Comparison of ENCODE assay signal across 9 mouse cellular contexts in genomic region chr2:180805966-180806365, GRCm38 (mm10). TPM values are rescaled to one million over a fixed set of nuclear protein-coding genes. Genes with fewer than 3 reads are reported as not detected.
A peak's percentile ranks its signal among the peaks of the same experiment; 100 is the strongest.
DNase-seq lines count a peak whose midpoint lies in the region; ATAC-seq and TF ChIP-seq lines count a peak whose summit lies in the region.
"Had no signal": no experiment of that assay in that cellular context is flagged by ENCODE, and none has a peak within 500 bp of the region (broad histone marks: within the 10 kb centered on the region; RNA-seq: fewer than 3 reads in every experiment).

No protein-coding gene starts in this region.

- TF ChIP-seq POLR2A in lung, adult 2 months (IDR thresholded peaks at IDR 0.05; ENCODE audit: borderline replicate concordance, extremely low read depth, low read depth, low read length): no peak

- TF ChIP-seq CTCF in liver, embryonic 14.5 days (IDR thresholded peaks at IDR 0.05; ENCODE audit: low read depth): peak; percentile 50
- TF ChIP-seq CTCF in lung, adult 2 months (IDR thresholded peaks at IDR 0.05; ENCODE audit: insufficient read depth, low read length): no peak

- H3K9ac ChIP-seq in liver, embryonic 14.5 days (replicated peaks): no peak overlapping the region
- no peak overlapping the region for H3K9ac ChIP-seq in liver, embryonic 12.5 days
- H3K9ac ChIP-seq in hindbrain, embryonic 11.5 days (ENCODE audit: low read depth, low read length): no peak overlapping the region
- H3K9ac ChIP-seq in midbrain, embryonic 12.5 days (replicated peaks): no peak overlapping the region

- no peaks in the 10 kb centered on the region for H3K27me3 ChIP-seq in liver, embryonic 14.5 days (ENCODE audit: control insufficient read depth, insufficient read depth, low read length)
- H3K27me3 ChIP-seq in liver, embryonic 12.5 days (replicated peaks): no peaks in the 10 kb centered on the region
- H3K27me3 ChIP-seq in hindbrain, embryonic 11.5 days (ENCODE audit: control insufficient read depth, insufficient read depth, low read length): no peaks in the 10 kb centered on the region
- H3K27me3 ChIP-seq in midbrain, embryonic 12.5 days: 0 out of 2 replicates have a peak, but pooled peaks cover 6% of the 10 kb centered on the region

- WGBS in liver, embryonic 14.5 days (ENCODE audit: insufficient replicate concordance): 32% methylated on average over 1 of the region's 1 CpGs
- WGBS in liver, embryonic 12.5 days (ENCODE audit: insufficient replicate concordance): 32% methylated on average over 1 of the region's 1 CpGs
- 36% methylated on average over 1 of the region's 1 CpGs for WGBS in hindbrain, embryonic 11.5 days
- 50% methylated on average over 1 of the region's 1 CpGs for WGBS in midbrain, embryonic 12.5 days
- 56% methylated on average over 1 of the region's 1 CpGs for WGBS in lung, adult 2 months

- H3K9me3 ChIP-seq in liver, embryonic 14.5 days (ENCODE audit: control insufficient read depth, low read length): no peaks in the 10 kb centered on the region
- H3K9me3 ChIP-seq in liver, embryonic 12.5 days (replicated peaks): no peaks in the 10 kb centered on the region
- H3K9me3 ChIP-seq in hindbrain, embryonic 11.5 days (ENCODE audit: control insufficient read depth, low read length): no peaks in the 10 kb centered on the region
- H3K9me3 ChIP-seq in midbrain, embryonic 12.5 days: no peaks in the 10 kb centered on the region
- H3K9me3 ChIP-seq: stomach, embryonic 15.5 days had no signal

- ATAC-seq in liver, embryonic 14.5 days (ENCODE audit: insufficient read depth): no peak
- no peak for ATAC-seq in liver, embryonic 12.5 days
- ATAC-seq in hindbrain, embryonic 11.5 days (ENCODE audit: low FRiP score): peak; percentile 54; the same call in 1 of the 2 replicates
- peak; percentile 52; the same call in 1 of the 2 replicates for ATAC-seq in midbrain, embryonic 12.5 days (ENCODE audit: low FRiP score, low read depth)
- ATAC-seq in activated CD4-positive, CD25-positive, alpha-beta regulatory T cell, adult 4 months: no peak

- H3K36me3 ChIP-seq in liver, embryonic 14.5 days (replicated peaks; ENCODE audit: control insufficient read depth, insufficient read depth, low read depth): no peaks in the 10 kb centered on the region
- H3K36me3 ChIP-seq in liver, embryonic 12.5 days: no peaks in the 10 kb centered on the region
- H3K36me3 ChIP-seq in hindbrain, embryonic 11.5 days (ENCODE audit: control insufficient read depth, insufficient read depth, low read length): no peaks in the 10 kb centered on the region
- no peaks in the 10 kb centered on the region for H3K36me3 ChIP-seq in midbrain, embryonic 12.5 days
- H3K36me3 ChIP-seq: stomach, embryonic 15.5 days had no signal

- no peak for DNase-seq in liver, embryonic 14.5 days (ENCODE audit: low read depth in 3 of 3, low spot score in 3 of 3)
- DNase-seq in adipocyte (ENCODE audit: low spot score): peak; percentile 60
- DNase-seq in cerebellum, postnatal 36 days: peak; percentile 72 to 74
- DNase-seq in hindbrain, embryonic 11.5 days (ENCODE audit: low spot score): peak; percentile 71
- no peak for DNase-seq in lung, adult 2 months

- no peak overlapping the region for H3K27ac ChIP-seq in liver, embryonic 14.5 days
- H3K27ac ChIP-seq in liver, embryonic 12.5 days: no peak overlapping the region
- H3K27ac ChIP-seq in hindbrain, embryonic 11.5 days (ENCODE audit: low read depth, low read length): no peak overlapping the region
- no peak overlapping the region for H3K27ac ChIP-seq in midbrain, embryonic 12.5 days (replicated peaks)
- H3K27ac ChIP-seq: stomach, embryonic 15.5 days had no signal

- no peak overlapping the region for H3K4me2 ChIP-seq in liver, embryonic 14.5 days (ENCODE audit: low read depth)
- no peak overlapping the region for H3K4me2 ChIP-seq in liver, embryonic 12.5 days
- no peak overlapping the region for H3K4me2 ChIP-seq in hindbrain, embryonic 11.5 days (replicated peaks; ENCODE audit: low read depth, low read length)
- no peak overlapping the region for H3K4me2 ChIP-seq in midbrain, embryonic 12.5 days (replicated peaks)
- H3K4me2 ChIP-seq: stomach, embryonic 15.5 days had no signal

- H3K4me3 ChIP-seq in liver, embryonic 14.5 days (ENCODE audit: insufficient read depth in 1 of 2, low read depth in 2 of 2, low read length in 2 of 2): no peak overlapping the region
- no peak overlapping the region for H3K4me3 ChIP-seq in liver, embryonic 12.5 days
- H3K4me3 ChIP-seq in hindbrain, embryonic 11.5 days (ENCODE audit: low read depth, low read length): no peak overlapping the region
- H3K4me3 ChIP-seq in midbrain, embryonic 12.5 days: no peak overlapping the region
- H3K4me3 ChIP-seq in lung, adult 2 months (replicated peaks; ENCODE audit: extremely low read depth, low read depth, low read length): no peak overlapping the region
- H3K4me3 ChIP-seq: stomach, embryonic 15.5 days had no signal

- no peak for TF ChIP-seq EP300 in liver, embryonic 14.5 days (IDR thresholded peaks at IDR 0.05; ENCODE audit: low read depth)

- no peaks in the 10 kb centered on the region for H3K4me1 ChIP-seq in liver, embryonic 14.5 days (replicated peaks; ENCODE audit: control insufficient read depth in 2 of 2, insufficient read depth in 2 of 2, low read length in 1 of 2)
- H3K4me1 ChIP-seq in liver, embryonic 12.5 days: no peaks in the 10 kb centered on the region
- H3K4me1 ChIP-seq in hindbrain, embryonic 11.5 days (replicated peaks; ENCODE audit: control insufficient read depth, insufficient read depth, low read length): no peaks in the 10 kb centered on the region
- no peaks in the 10 kb centered on the region for H3K4me1 ChIP-seq in midbrain, embryonic 12.5 days
- H3K4me1 ChIP-seq in lung, adult 2 months (ENCODE audit: control insufficient read depth, insufficient read depth, low read length): no peaks in the 10 kb centered on the region
- H3K4me1 ChIP-seq: stomach, embryonic 15.5 days had no signal

RNA-seq across cellular contexts. Expression of gene Bhlhe23, which starts 29.3 kb away (rescaled TPM):
- not detected in 2 replicates for polyA plus RNA-seq in liver, embryonic 14.5 days (2012; rRNA removed)
- polyA plus RNA-seq in liver, embryonic 14.5 days (2014; fragmentation: Nextera tagmentation; extraction: Ambion mirVana): not detected in 2 replicates
- not detected in 2 replicates for polyA plus RNA-seq in liver, embryonic 12.5 days (2016; fragmentation: Nextera tagmentation; extraction: Ambion mirVana)
- 3.0 and 3.7 TPM in 2 replicates for polyA plus RNA-seq in hindbrain, embryonic 11.5 days (2014; fragmentation: Nextera tagmentation; extraction: Ambion mirVana)
- polyA plus RNA-seq in midbrain, embryonic 12.5 days (2016; fragmentation: Nextera tagmentation; extraction: Ambion mirVana): 26.0 and 29.3 TPM in 2 replicates
- not detected for polyA plus RNA-seq in activated CD4-positive, CD25-positive, alpha-beta regulatory T cell, adult 4 months (2017; shearing (Covaris generic))
- not detected in 2 replicates for polyA plus RNA-seq in lung, adult 2 months (2012; rRNA removed)

Comparison
In these comparisons a context has a peak if more than half of its experiments do, and no peak if none do; other contexts are left out.
1. ATAC-seq: peak in hindbrain, embryonic 11.5 days (single experiment) and midbrain, embryonic 12.5 days (single experiment); none in liver, embryonic 14.5 days (single experiment), liver, embryonic 12.5 days (single experiment) and activated CD4-positive, CD25-positive, alpha-beta regulatory T cell, adult 4 months (single experiment).
2. DNase-seq: peak in adipocyte (single experiment), cerebellum, postnatal 36 days (2 of 2) and hindbrain, embryonic 11.5 days (single experiment); none in liver, embryonic 14.5 days (0 of 3) and lung, adult 2 months (single experiment).